Mouse (Mus musculus) frontal cortex, postnatal 36 days (tissue): ENCODE measurements at regions not wholly inside any gene's neighbourhood (a gene's known extent, or its start where the extent isn't known, plus 50 kb on each side); places are given as distances from the start of the nearest gene placed in this dataset.

Source experiments
- DNase-seq, 2 experiments: peaks; one replicate each; pipeline ENCODE4 v3.0.0; 2022; ENCODE audit warnings: low spot score in 2 of 2

DNA sequence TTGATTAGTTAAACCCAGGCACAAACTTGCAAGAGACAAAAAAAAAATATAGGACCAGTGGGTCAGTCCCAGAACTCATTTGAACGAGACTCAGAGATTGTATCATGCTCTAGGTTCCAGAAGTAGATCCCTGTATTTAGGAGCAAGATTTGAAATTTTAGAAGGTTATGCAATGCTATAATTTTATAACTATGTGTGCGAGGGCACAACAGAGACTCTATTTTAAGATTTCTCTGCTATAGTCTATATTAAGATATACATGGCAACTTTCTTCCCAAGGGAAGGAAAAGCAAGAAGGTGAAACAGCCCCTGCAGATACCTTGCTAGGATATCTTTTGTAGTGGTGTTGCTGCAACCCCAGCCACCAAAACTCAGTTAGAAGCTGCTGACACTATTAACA lies 55.7 kb downstream of the Otor start:
- no peak for DNase-seq

GRCm38 (mm10) chr2:143149189-143149588 lies 70.9 kb downstream of the Otor start:
- no peak for DNase-seq

- no peak for DNase-seq
Measured at GRCm38 (mm10) chr2:143164081-143164984, 86.1 kb downstream of the Otor start.

DNA sequence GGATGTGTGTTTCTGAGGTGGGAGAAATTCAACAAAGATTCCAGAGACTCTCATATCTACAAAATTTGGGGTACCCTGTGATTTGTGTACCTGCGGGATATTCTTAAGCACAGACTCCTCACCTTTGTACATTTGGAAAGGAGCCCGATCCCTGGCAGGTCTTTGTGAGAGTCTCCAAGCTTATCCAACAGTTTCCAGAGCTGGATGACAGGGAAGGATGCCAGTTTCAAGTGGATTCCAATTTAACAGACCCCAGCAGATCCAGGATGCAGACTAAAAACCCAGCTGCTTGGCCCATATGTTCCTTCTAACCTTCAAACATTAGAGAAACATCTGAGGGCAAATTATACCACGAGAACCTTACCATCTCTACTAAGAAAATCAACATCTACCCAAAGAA lies 88.5 kb downstream of the Otor start:
- DNase-seq, result no peak

DNA sequence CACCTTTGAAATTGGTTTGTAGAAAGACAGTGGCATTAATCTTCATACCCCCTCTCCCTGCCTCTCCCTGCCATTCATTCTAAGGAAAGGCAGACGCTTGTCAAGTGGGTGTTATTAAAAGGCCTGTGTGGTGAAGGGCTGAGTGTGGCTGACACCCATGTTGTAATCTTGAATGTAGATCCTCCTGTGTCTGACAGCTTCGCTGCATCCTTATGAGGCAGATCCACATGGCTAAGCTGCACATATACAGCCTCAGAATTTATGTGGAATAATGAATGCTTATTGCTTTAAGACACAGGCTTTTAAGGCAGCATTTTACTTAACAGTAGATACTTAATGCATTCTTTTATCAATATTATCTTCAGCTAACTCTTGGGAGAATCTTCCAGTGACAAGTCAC lies 92.4 kb downstream of the Otor start:
- no peak for DNase-seq

DNA sequence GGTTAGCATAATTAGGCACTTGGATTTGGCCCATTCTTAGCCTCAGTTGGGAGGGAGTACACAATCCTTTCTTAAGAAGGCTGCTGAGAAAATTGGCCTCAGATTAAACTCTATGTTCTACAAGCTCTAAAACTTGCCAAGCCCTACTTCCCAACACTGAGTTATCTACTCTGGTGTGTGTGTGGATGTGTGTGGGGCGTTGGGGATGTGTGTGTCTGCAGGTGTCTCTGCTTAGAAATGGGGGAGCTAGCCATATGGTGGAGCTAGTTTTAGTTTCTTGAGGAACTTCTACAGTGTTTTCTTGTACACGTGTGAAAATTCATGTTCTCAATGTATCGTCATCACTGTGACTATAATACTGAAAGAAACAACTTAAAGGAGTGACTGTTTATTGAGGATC lies 106.3 kb downstream of the Otor start:
- peak in 1 of 2 experiments; percentile 30 for DNase-seq

- DNase-seq, result no peak
Measured at GRCm38 (mm10) chr2:143192256-143193164, 114.2 kb downstream of the Otor start.

GRCm38 (mm10) chr2:143193165-143193551 lies 114.9 kb downstream of the Otor start:
- DNase-seq, result no peak

DNA sequence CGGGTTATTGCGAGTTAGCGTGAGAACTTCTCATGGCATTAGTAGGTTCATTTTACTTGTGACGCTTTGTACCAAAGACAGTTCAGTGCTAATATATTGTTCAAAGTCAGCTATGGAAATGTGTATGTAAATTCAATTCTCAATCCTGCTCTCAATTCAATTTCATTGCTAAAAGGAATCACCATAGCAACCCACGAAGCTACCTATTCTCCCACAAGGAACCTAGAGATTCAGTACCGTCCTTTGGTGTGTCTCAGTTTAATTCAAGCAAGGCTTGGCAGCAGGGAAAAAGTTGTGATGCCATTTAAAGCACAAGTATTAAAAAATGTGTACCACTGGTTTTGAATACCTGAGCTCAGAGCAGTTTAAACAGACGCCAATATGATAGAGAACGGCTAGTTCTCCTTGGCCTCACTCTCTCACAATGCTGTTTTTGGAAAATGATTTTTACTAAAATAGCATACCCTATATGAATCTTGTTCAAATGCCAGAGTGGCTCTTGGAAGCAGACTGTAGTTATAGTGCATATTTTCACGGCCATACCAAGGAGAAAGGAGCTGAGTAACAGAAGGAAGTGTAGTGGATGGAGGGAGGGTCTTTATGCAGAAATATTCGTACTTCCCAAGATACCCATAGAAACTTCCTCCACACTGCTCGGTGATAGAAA lies 121.4 kb downstream of the Otor start:
- peak in 1 of 2 experiments; percentile 60 for DNase-seq

DNA sequence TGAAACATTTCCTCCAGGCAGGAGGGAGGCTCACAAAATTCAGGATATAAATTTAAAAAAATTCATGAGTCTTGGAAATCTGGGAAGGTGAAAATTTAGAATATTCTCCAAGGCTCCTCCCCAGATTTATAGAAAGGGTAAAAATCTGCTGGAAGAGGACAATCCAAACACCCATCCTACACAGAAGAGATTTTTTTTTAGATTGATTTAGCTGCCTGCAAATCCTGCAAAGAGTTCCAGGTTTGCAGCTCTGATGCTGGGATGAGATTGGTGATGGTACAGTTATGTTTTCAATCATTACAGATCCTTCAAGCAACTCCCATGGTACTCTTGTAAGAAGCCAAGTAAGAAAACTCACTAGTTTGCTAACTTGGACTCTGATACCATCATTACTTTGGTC lies 127.8 kb downstream of the Otor start:
- DNase-seq, result no peak

- DNase-seq, result no peak
Measured at GRCm38 (mm10) chr2:143207191-143207590, 128.9 kb downstream of the Otor start.

- DNase-seq, result no peak
Measured at GRCm38 (mm10) chr2:143217251-143217650, 139.0 kb downstream of the Otor start.

DNA sequence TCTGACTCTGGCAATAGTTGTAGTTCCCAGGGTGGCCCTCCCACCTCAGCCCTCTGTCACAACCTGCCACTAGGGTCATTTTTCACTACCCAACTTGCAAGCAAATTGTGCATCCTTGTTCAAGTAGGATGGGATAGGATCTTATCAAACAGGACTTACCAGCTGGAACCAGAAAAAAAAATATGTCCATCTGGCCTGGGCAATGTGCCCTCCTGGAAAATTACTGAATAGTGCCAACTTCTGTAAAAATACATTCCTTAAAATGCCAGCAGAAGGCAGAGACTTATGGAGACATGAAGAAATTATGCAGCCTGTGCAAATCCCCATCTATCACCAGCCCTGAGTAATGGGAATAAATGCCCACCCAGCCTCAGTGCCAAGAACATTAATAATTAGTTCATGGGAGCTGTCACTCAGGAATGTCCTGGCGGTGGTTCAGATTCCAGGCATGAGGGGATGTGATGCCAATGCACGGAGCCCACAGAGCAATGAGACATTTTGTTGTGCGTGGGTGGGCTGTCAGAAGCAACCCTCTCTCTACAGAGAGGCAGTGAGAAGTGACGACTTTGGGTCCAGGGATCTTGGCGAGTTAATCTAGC lies 139.6 kb downstream of the Otor start:
- peak; percentile 76 to 91 for DNase-seq

GRCm38 (mm10) chr2:143222326-143222725 lies 144.1 kb downstream of the Otor start:
- peak in 1 of 2 experiments; percentile 64 for DNase-seq

DNA sequence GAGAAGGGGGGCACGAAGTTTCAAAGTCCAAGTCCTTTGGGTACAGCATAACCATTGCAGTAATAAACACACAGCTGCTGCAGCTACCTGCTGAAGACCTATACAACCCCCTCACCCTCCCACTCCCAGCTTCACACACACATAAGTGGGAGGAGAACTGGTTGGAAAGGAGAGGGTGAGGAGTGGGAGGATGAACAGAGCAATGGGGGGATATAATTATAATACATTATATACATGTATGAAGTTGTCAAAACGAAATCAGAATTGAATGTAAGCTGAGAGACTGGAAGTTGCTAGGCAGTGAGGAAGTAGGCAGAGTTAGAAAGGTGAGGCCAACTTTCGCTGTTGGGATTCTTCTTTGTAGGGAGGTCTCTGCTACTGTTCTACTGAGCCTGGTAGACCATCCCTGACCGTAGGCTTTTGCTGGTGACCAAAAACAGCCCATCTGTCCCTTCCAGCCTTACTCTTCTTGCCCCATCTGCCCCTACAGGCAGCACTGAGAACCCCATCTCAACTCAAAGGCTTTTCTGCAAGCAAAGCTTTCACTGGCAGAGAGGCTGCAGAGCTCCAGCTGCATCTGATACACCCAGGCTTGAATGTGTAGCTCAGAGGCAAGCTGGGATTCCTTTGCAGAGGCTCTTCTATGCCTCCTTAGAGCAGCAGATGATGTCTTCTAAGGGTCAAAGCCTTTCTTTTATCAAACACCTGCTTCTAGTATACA lies 146.3 kb downstream of the Otor start:
- DNase-seq, result no peak

DNA sequence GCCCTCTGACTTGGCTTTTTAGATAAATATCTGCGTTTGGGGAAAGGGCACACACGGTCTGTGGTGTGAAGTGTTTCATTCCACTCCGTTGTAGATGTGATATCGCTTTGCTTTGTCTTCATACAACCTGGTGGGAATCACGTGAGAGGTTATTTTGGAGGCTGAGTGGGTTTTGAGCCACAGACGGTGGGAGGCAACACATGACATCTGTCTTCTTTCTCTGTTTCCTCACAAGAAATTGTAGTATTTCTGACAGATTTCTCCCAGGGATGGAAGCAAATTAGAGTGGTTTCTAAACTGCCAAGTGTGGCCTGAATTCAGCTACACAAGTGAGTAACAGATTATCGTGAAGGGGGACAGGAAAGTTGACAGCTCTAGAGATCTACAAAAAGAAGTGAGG lies 155.5 kb downstream of the Otor start:
- peak in 1 of 2 experiments; percentile 71 for DNase-seq

GRCm38 (mm10) chr2:143240274-143240673 lies 162.0 kb downstream of the Otor start:
- DNase-seq, result peak in 1 of 2 experiments; percentile 40

- DNase-seq, result peak in 1 of 2 experiments; percentile 40
Measured at GRCm38 (mm10) chr2:143243741-143244140, 165.5 kb downstream of the Otor start.

DNA sequence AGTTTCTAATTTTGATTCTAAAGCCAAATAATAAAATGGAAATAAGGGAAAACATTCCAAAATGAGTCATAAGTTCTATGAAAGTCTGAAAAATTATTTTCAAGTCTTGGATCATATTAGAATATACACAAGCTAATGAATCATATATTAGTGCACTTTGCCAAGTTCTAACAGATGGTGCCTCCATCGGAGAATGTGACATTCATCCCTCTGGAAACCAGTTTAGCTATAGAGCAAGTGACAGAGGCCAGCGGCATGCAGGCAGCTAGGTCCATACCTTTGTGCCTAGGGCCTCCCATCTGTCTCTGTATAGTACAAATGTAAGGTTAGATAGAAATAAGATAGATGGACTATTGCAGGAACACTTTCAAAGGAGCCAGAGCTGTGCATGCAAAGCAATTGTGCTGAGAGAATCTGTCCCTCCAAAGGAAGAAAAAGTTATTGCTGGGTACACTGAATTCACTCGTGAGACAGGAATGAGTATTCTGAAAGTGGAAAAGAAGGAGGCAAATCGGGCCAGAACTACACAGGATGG lies 167.9 kb downstream of the Otor start:
- DNase-seq, result no peak

GRCm38 (mm10) chr2:143269026-143269425 lies 190.8 kb downstream of the Otor start:
- DNase-seq, result no peak

GRCm38 (mm10) chr2:143270826-143271225 lies 192.6 kb downstream of the Otor start:
- DNase-seq, result peak in 1 of 2 experiments; percentile 33
